Mouse (Mus musculus) heart, postnatal 0 days (tissue): ENCODE measurements around the gene Zfp367. TPM values are rescaled to one million over a fixed set of nuclear protein-coding genes. Genes with fewer than 3 reads are reported as not detected.
A peak's percentile ranks its signal among the peaks of the same experiment; 100 is the strongest.

Source experiments
- ATAC-seq: fragments of 200-750 bp; cut with Nextera tagmentation; 2 replicates; pipeline ENCODE4 v1.8.0; 2017; ENCODE audit warnings: low read depth, moderate number of reproducible peaks, moderate library complexity; ENCODE audit not compliant: insufficient read depth
- DNase-seq: peaks from one replicate; pipeline ENCODE4 v3.0.0-alpha.2; 2016; ENCODE audit warnings: low spot score
- H3K27ac ChIP-seq: fragments of 300-500 bp; sonication (generic); 2 replicates; pipeline ENCODE4 v1.5.1; 2014; ENCODE audit warnings: low read depth, mild to moderate bottlenecking
- H3K27me3 ChIP-seq: fragments of 300-500 bp; sonication (generic); 2 replicates; pipeline ENCODE4 v1.6.1; 2014; ENCODE audit warnings: low read length, mixed read lengths; ENCODE audit not compliant: control insufficient read depth, insufficient read depth
- H3K36me3 ChIP-seq: fragments of 300-500 bp; sonication (generic); replicated peaks from 2 replicates; pipeline ENCODE4 v1.6.1; 2014; ENCODE audit warnings: low read length, mixed read lengths; ENCODE audit not compliant: control insufficient read depth, insufficient read depth
- H3K4me1 ChIP-seq: fragments of 300-500 bp; sonication (generic); 2 replicates; pipeline ENCODE4 v1.6.1; 2014; ENCODE audit warnings: antibody characterized with exemption; ENCODE audit not compliant: control insufficient read depth, insufficient read depth
- H3K4me2 ChIP-seq: fragments of 300-500 bp; sonication (generic); 2 replicates; pipeline ENCODE4 v1.6.1; 2014; ENCODE audit warnings: low read depth, mild to moderate bottlenecking, low read length, moderate library complexity
- H3K4me3 ChIP-seq: fragments of 300-500 bp; sonication (generic); 2 replicates; pipeline ENCODE4 v1.5.1; 2014; ENCODE audit warnings: low read depth, low read length
- H3K9ac ChIP-seq: fragments of 300-500 bp; sonication (generic); replicated peaks from 2 replicates; pipeline ENCODE4 v1.6.1; 2014; ENCODE audit warnings: low read depth, low read length, mixed read lengths
- H3K9me3 ChIP-seq: fragments of 300-500 bp; sonication (generic); replicated peaks from 2 replicates; pipeline ENCODE4 v1.6.1; 2016; ENCODE audit warnings: low read length; ENCODE audit not compliant: control insufficient read depth
- CTCF ChIP-seq: IDR thresholded peaks from 2 replicates; pipeline ENCODE4 v1.5.1; 2016; ENCODE audit warnings: antibody characterized with exemption, control low read depth, low read depth
- EP300 ChIP-seq: IDR thresholded peaks from 2 replicates; pipeline ENCODE4 v1.6.1; 2016; ENCODE audit warnings: antibody characterized with exemption, low read depth
- WGBS: fragments of 180-500 bp; shearing (Covaris S2); extraction: QIAGEN DNeasy Blood & Tissue Kit; methylation state at CpG from one replicate; pipeline ENCODE4 v1.1.7; 2014; 5-methylcytosine and 5-hydroxymethylcytosine counted together
- polyA plus RNA-seq: library from polyadenylated mRNA; unstranded; fragments of >200 nt; fragmentation: Nextera tagmentation; extraction: Ambion mirVana; gene quantifications from 2 replicates; pipeline ENCODE4 v1.2.1, GENCODE M21; 2015
- total RNA-seq: library from RNA; depleted of rRNA; stranded (reverse); fragments of >200 nt; gene quantifications from 2 replicates; pipeline ENCODE4 v1.2.3, GENCODE M21; 2014; ENCODE audit warnings: low replicate concordance

Zfp367 gene
- total and polyA plus RNA-seq, 2 experiments from 2014 or later: 23.8 to 35.6 TPM

DNA sequence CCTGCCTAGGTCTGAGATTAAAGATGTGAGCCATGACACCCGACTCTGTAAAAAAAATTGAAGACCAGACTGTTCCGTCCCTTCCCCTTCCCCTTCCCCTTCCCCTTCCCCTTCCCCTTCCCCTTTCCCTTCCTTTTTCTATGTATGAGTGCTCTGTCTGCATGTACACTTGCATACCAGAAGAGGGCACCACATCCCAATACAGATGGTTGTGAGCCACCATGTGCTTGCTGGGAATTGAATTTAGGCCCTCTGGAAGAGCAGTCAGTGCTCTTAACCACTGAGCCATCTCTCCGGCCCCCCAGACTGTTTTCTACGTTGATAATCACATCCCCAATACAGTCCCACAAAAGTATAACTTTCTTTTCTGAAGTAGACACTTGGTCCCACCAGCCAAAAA is 27.3 kb upstream of the Zfp367 start:
- Histone ChIP-seq H3K9me3 (no peaks in the 10 kb centered on the region), H3K4me2 (no peak overlapping the region), H3K27ac (no peak overlapping the region), H3K4me1 (no peaks in the 10 kb centered on the region), H3K36me3 (peaks cover 75% of the 10 kb centered on the region), H3K4me3 (no peak overlapping the region), H3K9ac (no peak overlapping the region), H3K27me3 (no peaks in the 10 kb centered on the region)
- WGBS: 77% methylated on average over 4 of the region's 4 CpGs
- DNase-seq (no peak), ATAC-seq (no peak)
- TF ChIP-seq EP300: no peak
- peak; percentile 26; the same call in 1 of the 2 replicates for TF ChIP-seq CTCF

DNA sequence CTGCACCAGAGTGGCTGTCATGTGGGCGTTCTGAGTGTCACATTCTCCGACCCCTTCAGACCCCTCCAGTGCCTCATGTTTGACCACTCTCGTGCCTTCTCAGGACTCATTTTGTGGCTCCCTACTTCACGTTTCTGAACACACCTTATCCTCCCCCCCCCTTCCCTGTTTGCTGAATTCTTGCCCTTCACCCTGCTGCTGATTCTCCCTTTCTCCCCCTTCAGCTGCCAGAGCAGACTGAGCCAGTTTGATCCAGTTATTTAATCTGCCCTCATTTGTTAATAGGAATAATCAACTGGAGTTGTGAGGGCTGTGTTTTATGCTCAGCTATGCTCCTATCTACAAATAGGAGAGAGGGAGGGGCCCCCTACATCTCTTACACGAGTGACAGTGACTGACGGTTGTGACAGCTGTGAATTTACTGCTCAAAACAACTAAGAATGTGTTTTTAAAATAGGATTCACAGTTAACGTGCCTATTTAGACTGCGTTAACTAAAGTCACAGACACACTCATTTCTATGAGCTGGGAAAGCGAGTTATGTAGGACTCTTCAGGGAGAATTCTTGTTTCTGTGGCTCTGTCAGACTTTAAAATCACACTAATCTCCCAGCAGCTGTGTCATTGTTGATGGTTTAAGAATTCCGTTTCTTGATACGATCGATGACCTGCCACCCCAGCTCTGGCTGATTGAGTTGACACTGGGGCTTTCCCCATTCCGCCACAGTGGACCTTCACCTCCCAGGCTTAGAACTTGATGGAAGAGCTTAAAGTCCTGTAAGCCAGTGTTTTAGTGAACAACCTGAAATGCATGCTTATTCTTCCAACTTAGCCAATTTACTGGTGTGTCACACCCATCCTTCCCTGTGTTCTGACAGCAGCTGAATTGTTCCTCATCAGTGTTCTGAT is 26.0 kb upstream of the Zfp367 start:
- Histone ChIP-seq H3K36me3 (peaks cover 74% of the 10 kb centered on the region), H3K4me1 (no peaks in the 10 kb centered on the region), H3K9me3 (no peaks in the 10 kb centered on the region), H3K9ac (no peak overlapping the region), H3K27ac (no peak overlapping the region), H3K4me3 (no peak overlapping the region), H3K4me2 (no peak overlapping the region), H3K27me3 (no peaks in the 10 kb centered on the region)
- ATAC-seq: no peak
- 64% methylated on average over 13 of the region's 13 CpGs for WGBS
- TF ChIP-seq EP300 (no peak), CTCF (no peak)
- no peak for DNase-seq

DNA sequence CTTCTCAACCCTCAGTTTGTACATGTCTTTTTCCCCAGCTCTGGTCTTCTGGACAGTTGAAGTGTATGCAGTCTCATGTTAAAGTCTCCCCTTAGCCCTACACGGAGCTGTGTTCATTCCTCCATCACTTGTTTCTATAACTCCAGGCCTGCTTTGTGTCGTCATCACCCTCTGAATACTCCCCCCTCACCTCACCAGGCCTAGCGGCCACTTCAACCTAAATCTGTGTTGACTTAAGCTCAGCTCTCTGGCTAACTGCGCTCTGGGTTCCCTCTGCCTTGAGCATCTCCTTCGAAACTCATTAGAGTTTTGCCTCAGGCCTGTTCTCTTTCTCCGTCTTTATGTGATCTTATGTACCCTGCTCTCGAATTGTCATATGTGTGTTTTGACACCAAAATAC is 25.0 kb upstream of the Zfp367 start:
- no peaks in the 10 kb centered on the region for H3K27me3 ChIP-seq
- no peak overlapping the region for H3K4me2 ChIP-seq
- no peak for ATAC-seq
- H3K9ac ChIP-seq: no peak overlapping the region
- no peak overlapping the region for H3K27ac ChIP-seq
- H3K4me3 ChIP-seq: no peak overlapping the region
- H3K36me3 ChIP-seq: peaks cover 73% of the 10 kb centered on the region
- TF ChIP-seq CTCF (no peak), EP300 (no peak)
- WGBS: 70% methylated on average over 7 of the region's 7 CpGs
- DNase-seq: no peak
- H3K9me3 ChIP-seq: no peaks in the 10 kb centered on the region
- H3K4me1 ChIP-seq: no peaks in the 10 kb centered on the region

DNA sequence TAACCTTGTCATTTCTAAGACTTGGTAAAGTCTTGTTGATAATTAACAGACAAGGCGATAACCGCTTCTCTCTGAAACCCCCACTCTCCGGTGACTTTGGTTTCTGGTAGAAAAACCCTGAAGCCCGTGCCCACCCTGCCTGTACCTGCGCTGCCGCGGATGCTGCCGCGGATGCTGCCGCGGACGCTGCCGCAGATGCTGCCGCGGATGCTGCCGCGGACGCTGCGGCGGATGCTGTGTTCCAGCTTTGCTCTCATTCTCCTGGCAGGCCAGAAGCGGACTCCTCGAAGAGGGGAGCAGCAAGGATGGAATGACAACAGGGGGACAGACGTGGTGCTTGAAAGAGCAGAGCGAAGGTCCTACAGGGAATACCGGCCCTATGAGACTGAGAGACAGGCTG is 16.7 kb upstream of the Zfp367 start:
- 96% methylated on average over 25 of the region's 25 CpGs for WGBS
- Histone ChIP-seq H3K4me3 (no peak overlapping the region), H3K36me3 (peaks cover 51% of the 10 kb centered on the region), H3K9me3 (peaks cover 13% of the 10 kb centered on the region), H3K27me3 (no peaks in the 10 kb centered on the region), H3K4me1 (no peaks in the 10 kb centered on the region), H3K9ac (no peak overlapping the region), H3K4me2 (no peak overlapping the region), H3K27ac (no peak overlapping the region)
- no peak for TF ChIP-seq CTCF
- no peak for TF ChIP-seq EP300
- DNase-seq: no peak
- no peak for ATAC-seq

DNA sequence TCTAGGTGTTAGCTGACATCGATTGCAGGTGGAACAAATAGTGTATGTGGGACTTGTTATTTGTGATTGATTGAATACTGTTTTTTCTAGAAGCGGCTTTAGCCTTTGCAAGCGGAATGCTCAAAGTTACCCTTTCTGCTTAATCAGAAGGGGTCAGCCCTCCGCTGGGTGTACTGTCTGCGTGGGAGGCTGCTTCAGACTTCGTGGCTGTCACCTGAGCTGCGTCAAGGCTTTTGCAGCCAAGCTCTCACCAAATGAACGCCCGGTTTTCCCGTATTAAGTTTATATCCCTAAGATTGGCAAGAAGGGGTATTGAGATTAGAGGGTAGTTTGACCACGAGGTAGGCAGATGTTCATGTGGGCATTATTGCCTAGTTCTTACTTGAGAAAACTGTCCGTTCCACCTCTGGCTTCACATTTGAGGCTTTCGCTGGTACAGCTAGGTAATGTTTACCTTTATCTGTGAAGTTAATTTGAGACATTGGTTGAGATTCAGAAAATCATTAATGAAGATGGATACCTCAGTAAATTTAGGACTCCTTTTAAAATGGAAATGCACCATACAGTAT is 10.2 kb upstream of the Zfp367 start:
- Histone ChIP-seq H3K27ac (no peak overlapping the region), H3K27me3 (no peaks in the 10 kb centered on the region), H3K9me3 (no peaks in the 10 kb centered on the region), H3K9ac (peak overlapping the region; percentile 82), H3K4me1 (0 out of 2 replicates have a peak, but pooled peaks cover 3% of the 10 kb centered on the region), H3K4me2 (peak overlapping the region; percentile 82), H3K36me3 (no peaks in the 10 kb centered on the region; the same call in 1 of the 2 replicates), H3K4me3 (peak overlapping the region; percentile 91)
- 35% methylated on average over 13 of the region's 13 CpGs for WGBS
- DNase-seq: no peak
- no peak for ATAC-seq
- TF ChIP-seq CTCF: no peak
- no peak for TF ChIP-seq EP300
